Mouse (Mus musculus): ENCODE measurements around the gene Gm6337.
"Not testable (repeated sequence)": the region's sequence is repeated elsewhere in the genome, so short reads cannot be mapped to it uniquely, and the experiment has no call there.

DNA sequence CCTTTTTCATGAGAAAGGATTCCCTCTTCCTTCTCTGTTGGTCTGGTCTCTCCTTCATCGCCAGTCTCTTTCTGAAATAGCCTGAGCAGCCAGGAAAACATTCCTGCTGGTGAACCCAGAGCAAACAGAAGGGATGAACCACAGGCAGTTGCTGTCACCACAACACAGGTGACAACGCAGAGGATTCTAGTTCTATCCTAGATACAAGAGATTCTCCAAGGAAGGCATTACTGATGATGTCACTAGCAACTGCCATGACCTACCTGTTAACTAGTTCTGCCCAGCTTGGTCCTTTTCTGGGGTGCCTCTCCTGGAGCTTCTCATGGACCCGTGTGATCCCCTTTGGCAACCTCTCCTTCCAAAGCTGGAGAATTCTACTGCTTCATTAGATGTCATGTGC, 35.8 kb upstream of the Gm6337 start, which contains the start of gene Gm8206:
- TF ChIP-seq CTCF (conservative IDR thresholded peaks at IDR 0.05; ENCODE audit: insufficient read depth, insufficient read length, low read depth, low read length); POLR2A (IDR thresholded peaks at IDR 0.05; ENCODE audit: low read depth, low read length): not testable (repeated sequence)

All from kidney, adult 2 months (tissue).